Mouse (Mus musculus) heart, postnatal 0 days (tissue): Measurements from ENCODE around the gene Paqr5. TPM values are rescaled to one million over a fixed set of nuclear protein-coding genes. Genes with fewer than 3 reads are reported as not detected.

Experiments used
- ATAC-seq: fragments of 200-750 bp; cut with Nextera tagmentation; 2 replicates; pipeline ENCODE4 v1.8.0; 2017; ENCODE audit warnings: low read depth, moderate number of reproducible peaks, moderate library complexity; ENCODE audit not compliant: insufficient read depth
- DNase-seq: peaks from one replicate; pipeline ENCODE4 v3.0.0-alpha.2; 2016; ENCODE audit warnings: low spot score
- H3K27ac ChIP-seq: fragments of 300-500 bp; sonication (generic); 2 replicates; pipeline ENCODE4 v1.5.1; 2014; ENCODE audit warnings: low read depth, mild to moderate bottlenecking
- H3K27me3 ChIP-seq: fragments of 300-500 bp; sonication (generic); 2 replicates; pipeline ENCODE4 v1.6.1; 2014; ENCODE audit warnings: low read length, mixed read lengths; ENCODE audit not compliant: control insufficient read depth, insufficient read depth
- H3K36me3 ChIP-seq: fragments of 300-500 bp; sonication (generic); replicated peaks from 2 replicates; pipeline ENCODE4 v1.6.1; 2014; ENCODE audit warnings: low read length, mixed read lengths; ENCODE audit not compliant: control insufficient read depth, insufficient read depth
- H3K4me1 ChIP-seq: fragments of 300-500 bp; sonication (generic); 2 replicates; pipeline ENCODE4 v1.6.1; 2014; ENCODE audit warnings: antibody characterized with exemption; ENCODE audit not compliant: control insufficient read depth, insufficient read depth
- H3K4me2 ChIP-seq: fragments of 300-500 bp; sonication (generic); 2 replicates; pipeline ENCODE4 v1.6.1; 2014; ENCODE audit warnings: low read depth, mild to moderate bottlenecking, low read length, moderate library complexity
- H3K4me3 ChIP-seq: fragments of 300-500 bp; sonication (generic); 2 replicates; pipeline ENCODE4 v1.5.1; 2014; ENCODE audit warnings: low read depth, low read length
- H3K9ac ChIP-seq: fragments of 300-500 bp; sonication (generic); replicated peaks from 2 replicates; pipeline ENCODE4 v1.6.1; 2014; ENCODE audit warnings: low read depth, low read length, mixed read lengths
- H3K9me3 ChIP-seq: fragments of 300-500 bp; sonication (generic); replicated peaks from 2 replicates; pipeline ENCODE4 v1.6.1; 2016; ENCODE audit warnings: low read length; ENCODE audit not compliant: control insufficient read depth
- CTCF ChIP-seq: IDR thresholded peaks from 2 replicates; pipeline ENCODE4 v1.5.1; 2016; ENCODE audit warnings: antibody characterized with exemption, control low read depth, low read depth
- EP300 ChIP-seq: IDR thresholded peaks from 2 replicates; pipeline ENCODE4 v1.6.1; 2016; ENCODE audit warnings: antibody characterized with exemption, low read depth
- WGBS: fragments of 180-500 bp; shearing (Covaris S2); extraction: QIAGEN DNeasy Blood & Tissue Kit; methylation state at CpG from one replicate; pipeline ENCODE4 v1.1.7; 2014; 5-methylcytosine and 5-hydroxymethylcytosine counted together
- polyA plus RNA-seq: library from polyadenylated mRNA; unstranded; fragments of >200 nt; fragmentation: Nextera tagmentation; extraction: Ambion mirVana; gene quantifications from 2 replicates; pipeline ENCODE4 v1.2.1, GENCODE M21; 2015
- total RNA-seq: library from RNA; depleted of rRNA; stranded (reverse); fragments of >200 nt; gene quantifications from 2 replicates; pipeline ENCODE4 v1.2.3, GENCODE M21; 2014; ENCODE audit warnings: low replicate concordance

Paqr5 gene
- total and polyA plus RNA-seq, 2 experiments from 2014 or later = 0.18 to 5.1 TPM

- WGBS = 95% methylated on average over 1 of the region's 1 CpGs
- no peaks in the 10 kb centered on the region for H3K36me3 ChIP-seq
- ATAC-seq (no peak), DNase-seq (no peak)
- no peaks in the 10 kb centered on the region for H3K9me3 ChIP-seq
- no peak overlapping the region for H3K27ac ChIP-seq
- H3K4me2 ChIP-seq = no peak overlapping the region
- H3K9ac ChIP-seq = no peak overlapping the region
- H3K4me3 ChIP-seq = no peak overlapping the region
- 0 out of 2 replicates have a peak, but pooled peaks cover 9% of the 10 kb centered on the region for H3K4me1 ChIP-seq
- no peak for TF ChIP-seq EP300
- TF ChIP-seq CTCF = no peak
- H3K27me3 ChIP-seq = no peaks in the 10 kb centered on the region
Observed at GRCm38 (mm10) chr9:61959921-61960569, 66.6 kb downstream of the Paqr5 start.

GRCm38 (mm10) chr9:61954707-61955106 is 71.9 kb downstream of the Paqr5 start:
- DNase-seq (no peak), ATAC-seq (no peak)
- Histone ChIP-seq H3K27me3 (no peaks in the 10 kb centered on the region), H3K9me3 (no peaks in the 10 kb centered on the region), H3K27ac (no peak overlapping the region), H3K4me1 (no peaks in the 10 kb centered on the region), H3K9ac (no peak overlapping the region), H3K36me3 (no peaks in the 10 kb centered on the region), H3K4me2 (no peak overlapping the region), H3K4me3 (no peak overlapping the region)
- no peak for TF ChIP-seq EP300
- no peak for TF ChIP-seq CTCF

GRCm38 (mm10) chr9:61952241-61952640 is 74.4 kb downstream of the Paqr5 start:
- no peak for ATAC-seq
- no peak for TF ChIP-seq EP300
- no peak for TF ChIP-seq CTCF
- H3K4me3 ChIP-seq = no peak overlapping the region
- 0 out of 2 replicates have a peak, but pooled peaks cover 7% of the 10 kb centered on the region for H3K4me1 ChIP-seq
- H3K36me3 ChIP-seq = no peaks in the 10 kb centered on the region
- no peak overlapping the region for H3K9ac ChIP-seq
- DNase-seq = no peak
- no peak overlapping the region for H3K4me2 ChIP-seq
- WGBS = 40% methylated on average over 7 of the region's 7 CpGs
- H3K9me3 ChIP-seq = no peaks in the 10 kb centered on the region
- H3K27ac ChIP-seq = no peak overlapping the region
- H3K27me3 ChIP-seq = no peaks in the 10 kb centered on the region

- no peaks in the 10 kb centered on the region for H3K27me3 ChIP-seq
- no peaks in the 10 kb centered on the region for H3K9me3 ChIP-seq
- H3K4me2 ChIP-seq = peak overlapping the region; percentile 93
- TF ChIP-seq EP300 (no peak), CTCF (peak; percentile 94)
- H3K36me3 ChIP-seq = peaks cover 8% of the 10 kb centered on the region
- WGBS = 8% methylated on average over 24 of the region's 24 CpGs
- peak overlapping the region; percentile 12; the same call in 1 of the 2 replicates for H3K9ac ChIP-seq
- peak overlapping the region; percentile 55 for H3K27ac ChIP-seq
- H3K4me1 ChIP-seq = 0 out of 2 replicates have a peak, but pooled peaks cover 7% of the 10 kb centered on the region
- peak overlapping the region; percentile 76 for H3K4me3 ChIP-seq
- ATAC-seq = peak; percentile 80
- peak; percentile 89 for DNase-seq
Observed at GRCm38 (mm10) chr9:61947402-61948346, 79.0 kb downstream of the Paqr5 start.

GRCm38 (mm10) chr9:61946623-61947401 is 79.8 kb downstream of the Paqr5 start, which contains the start of gene Kif23:
Gene Kif23 (minus strand): TSS chr9:61946774.
- H3K9me3 ChIP-seq = no peaks in the 10 kb centered on the region

More at GRCm38 (mm10) chr9:61946623-61947401, 79.8 kb downstream of the Paqr5 start, which contains the start of gene Kif23:
- under 1% methylated on average over 44 of the region's 44 CpGs for WGBS
- peak; percentile 95 for ATAC-seq
- DNase-seq = peak; percentile 91
- peaks cover 16% of the 10 kb centered on the region for H3K36me3 ChIP-seq
- 0 out of 2 replicates have a peak, but pooled peaks cover 7% of the 10 kb centered on the region for H3K4me1 ChIP-seq
- H3K4me3 ChIP-seq = peak within 1 kb of the TSS; percentile 76
- H3K27me3 ChIP-seq = no peaks in the 10 kb centered on the region
- H3K9ac ChIP-seq = peak within 1 kb of the TSS; percentile 59
- peak within 1 kb of the TSS; percentile 55 for H3K27ac ChIP-seq
- peak within 1 kb of the TSS; percentile 93 for H3K4me2 ChIP-seq
- TF ChIP-seq CTCF (peak; percentile 65), EP300 (0 out of 2 replicates have a peak, but pooled peaks have one; percentile 12)
